Mouse (Mus musculus) adrenal gland, postnatal 10 days (tissue): ENCODE measurements around the gene Uba7. TPM values are rescaled to one million over a fixed set of nuclear protein-coding genes. Genes with fewer than 3 reads are reported as not detected.

ENCODE experiments used
- DNase-seq: peaks from one replicate; pipeline ENCODE4 v3.0.0; 2021; ENCODE audit warnings: mixed read lengths
- total RNA-seq, 2 experiments: library from RNA; stranded (reverse); gene quantifications; 2 replicates each; pipeline ENCODE4 v1.2.3; 2021

Uba7 gene
- total RNA-seq, 2 experiments from 2014 or later: 19.0 to 22.5 TPM

GRCm38 (mm10) chr9:107961881-107962280 is 13.4 kb upstream of the Uba7 start:
- DNase-seq: peak; percentile 47

- DNase-seq: no peak
Observed at GRCm38 (mm10) chr9:107962916-107963315, 12.4 kb upstream of the Uba7 start.

- peak; percentile 93 for DNase-seq
Observed at GRCm38 (mm10) chr9:107963700-107964099, 11.6 kb upstream of the Uba7 start.

- DNase-seq: no peak
Observed at GRCm38 (mm10) chr9:107964681-107965080, 10.6 kb upstream of the Uba7 start.

- no peak for DNase-seq
Observed at GRCm38 (mm10) chr9:107966676-107967075, 8.6 kb upstream of the Uba7 start.

GRCm38 (mm10) chr9:107967437-107967836 is 7.9 kb upstream of the Uba7 start:
- no peak for DNase-seq

GRCm38 (mm10) chr9:107968531-107968930 is 6.8 kb upstream of the Uba7 start:
- no peak for DNase-seq

GRCm38 (mm10) chr9:107970311-107970710 is 5.0 kb upstream of the Uba7 start:
- no peak for DNase-seq

- DNase-seq: no peak
Observed at GRCm38 (mm10) chr9:107971690-107972541, 3.4 kb upstream of the Uba7 start.

GRCm38 (mm10) chr9:107974491-107975171 is 674 bp upstream of the Uba7 start:
- no peak for DNase-seq

- no peak for DNase-seq
Observed at GRCm38 (mm10) chr9:107978815-107979214, 3.5 kb downstream of the Uba7 start.

GRCm38 (mm10) chr9:107981684-107982605 is 6.6 kb downstream of the Uba7 start:
- no peak for DNase-seq

GRCm38 (mm10) chr9:107982681-107983346 is 7.5 kb downstream of the Uba7 start, which contains the start of gene Gm20661:
Gm20661 (plus strand) TSS chr9:107983058.
- peak; percentile 77 for DNase-seq

GRCm38 (mm10) chr9:107983421-107983890 is 8.2 kb downstream of the Uba7 start:
- DNase-seq: peak; percentile 78

GRCm38 (mm10) chr9:107984052-107984753 is 8.9 kb downstream of the Uba7 start:
- no peak for DNase-seq

GRCm38 (mm10) chr9:107984754-107985055 is 9.4 kb downstream of the Uba7 start:
- no peak for DNase-seq

GRCm38 (mm10) chr9:107985131-107986119 is 10.1 kb downstream of the Uba7 start, which contains the start of gene Inka1:
Inka1 (minus strand) TSS chr9:107985879.
- DNase-seq: peak; percentile 94

GRCm38 (mm10) chr9:107986376-107986775 is 11.1 kb downstream of the Uba7 start:
- DNase-seq: peak; percentile 89

GRCm38 (mm10) chr9:107987950-107988349 is 12.6 kb downstream of the Uba7 start:
- DNase-seq: no peak

GRCm38 (mm10) chr9:107992197-107992596 is 16.9 kb downstream of the Uba7 start, which contains the start of gene Cdhr4:
Cdhr4 (plus strand) TSS chr9:107992497.
- DNase-seq: no peak
